Comparison of ENCODE assay signal across 9 mouse cellular contexts in the genomic region with DNA sequence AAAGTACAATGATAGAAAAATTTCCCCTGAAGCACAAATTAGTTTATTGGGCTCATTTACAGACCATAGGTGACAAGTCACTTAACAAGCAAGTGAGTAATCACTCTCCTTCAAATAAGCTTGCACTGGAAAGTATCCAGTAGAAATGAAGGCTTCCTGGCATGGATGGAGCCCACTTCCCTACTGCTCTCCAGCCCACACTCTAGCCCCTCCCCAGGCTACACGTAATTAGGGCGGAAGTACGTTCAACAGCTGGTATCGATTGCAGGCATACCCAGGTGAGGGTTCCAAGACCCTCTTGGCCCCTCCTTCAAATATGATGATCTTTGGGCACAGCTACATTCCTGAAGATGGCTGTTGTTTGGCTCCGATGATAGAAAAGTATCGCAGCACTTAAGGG. TPM values are rescaled to one million over a fixed set of nuclear protein-coding genes. Genes with fewer than 3 reads are reported as not detected.
DNase-seq lines count a peak whose midpoint lies in the region; ATAC-seq and TF ChIP-seq lines count a peak whose summit lies in the region.
"Had no signal": no experiment of that assay in that cellular context is flagged by ENCODE, and none has a peak within 500 bp of the region (broad histone marks: within the 10 kb centered on the region; RNA-seq: fewer than 3 reads in every experiment).

No protein-coding gene starts in this region.

- peak overlapping the region; percentile 84; the same call in 1 of the 2 replicates for H3K4me3 ChIP-seq in heart, embryonic 11.5 days (ENCODE audit: low read depth, low read length)
- peak overlapping the region; percentile 91; the same call in 1 of the 2 replicates for H3K4me3 ChIP-seq in forebrain, embryonic 13.5 days
- no peak overlapping the region for H3K4me3 ChIP-seq in liver, postnatal 0 days (ENCODE audit: low read depth, low read length)

- H3K27me3 ChIP-seq in heart, embryonic 11.5 days (ENCODE audit: control insufficient read depth, insufficient read depth, low read length) = no peaks in the 10 kb centered on the region
- 0 out of 2 replicates have a peak, but pooled peaks cover 3% of the 10 kb centered on the region for H3K27me3 ChIP-seq in forebrain, embryonic 13.5 days
- H3K27me3 ChIP-seq in liver, postnatal 0 days (ENCODE audit: insufficient read depth, low read length) = no peaks in the 10 kb centered on the region

- H3K9ac ChIP-seq in heart, embryonic 11.5 days (ENCODE audit: low read depth, low read length) = no peak overlapping the region
- no peak overlapping the region for H3K9ac ChIP-seq in forebrain, embryonic 13.5 days
- no peak overlapping the region for H3K9ac ChIP-seq in liver, postnatal 0 days (replicated peaks)

- TF ChIP-seq CTCF in liver, postnatal 0 days (IDR thresholded peaks at IDR 0.05; ENCODE audit: low read depth) = no peak

- peaks cover 12% of the 10 kb centered on the region for H3K4me1 ChIP-seq in heart, embryonic 11.5 days (ENCODE audit: control insufficient read depth, insufficient read depth, low read length)
- H3K4me1 ChIP-seq in forebrain, embryonic 13.5 days = peaks cover 31% of the 10 kb centered on the region
- H3K4me1 ChIP-seq in liver, postnatal 0 days (ENCODE audit: insufficient read depth) = peaks cover 24% of the 10 kb centered on the region

- DNase-seq in heart, postnatal 25 days (ENCODE audit: low spot score) = no peak
- peak; percentile 32 for DNase-seq in CD4-positive helper T cell, adult 2 months (ENCODE audit: low read depth, low spot score)
- no peak for DNase-seq in liver, postnatal 0 days
- DNase-seq in gastrocnemius, adult 8-10 months (ENCODE audit: low spot score in 2 of 2) = no peak
- DNase-seq in right cerebral cortex, adult 2 months (ENCODE audit: low spot score in 2 of 2) = no peak
- no peak for DNase-seq in ovary, postnatal 36 days (ENCODE audit: low spot score)
- DNase-seq: thymus, postnatal 25 days had no signal

- H3K9me3 ChIP-seq in heart, embryonic 11.5 days (replicated peaks; ENCODE audit: control insufficient read depth, low read length) = no peaks in the 10 kb centered on the region
- H3K9me3 ChIP-seq in forebrain, embryonic 13.5 days (replicated peaks) = no peaks in the 10 kb centered on the region
- no peaks in the 10 kb centered on the region for H3K9me3 ChIP-seq in liver, postnatal 0 days (ENCODE audit: low read length)

- no peaks in the 10 kb centered on the region for H3K36me3 ChIP-seq in heart, embryonic 11.5 days (ENCODE audit: control insufficient read depth, insufficient read depth, low read length)
- H3K36me3 ChIP-seq in forebrain, embryonic 13.5 days (ENCODE audit: poor library complexity, severe bottlenecking) = no peaks in the 10 kb centered on the region
- H3K36me3 ChIP-seq in liver, postnatal 0 days (replicated peaks; ENCODE audit: insufficient read depth, low read length) = no peaks in the 10 kb centered on the region

- peak overlapping the region; percentile 86 for H3K4me2 ChIP-seq in heart, embryonic 11.5 days
- H3K4me2 ChIP-seq in forebrain, embryonic 13.5 days = peak overlapping the region; percentile 84; the same call in 1 of the 2 replicates
- 0 out of 2 replicates have a peak overlapping the region, but pooled peaks have one; percentile 82 for H3K4me2 ChIP-seq in liver, postnatal 0 days (ENCODE audit: low read depth, low read length)

- 66% methylated on average over 6 of the region's 6 CpGs for WGBS in heart, embryonic 11.5 days (ENCODE audit: insufficient replicate concordance)
- WGBS in forebrain, embryonic 13.5 days = 73% methylated on average over 6 of the region's 6 CpGs
- 57% methylated on average over 6 of the region's 6 CpGs for WGBS in liver, postnatal 0 days (ENCODE audit: insufficient replicate concordance)

- no peak for ATAC-seq in heart, embryonic 11.5 days (replicated peaks; ENCODE audit: insufficient number of reproducible peaks, low FRiP score, low TSS enrichment)
- ATAC-seq in forebrain, embryonic 13.5 days = no peak
- ATAC-seq in liver, postnatal 0 days = no peak

- no peak for TF ChIP-seq EP300 in liver, postnatal 0 days (IDR thresholded peaks at IDR 0.05; ENCODE audit: low read depth)

- intact Hi-C loops in heart, postnatal 25 days (cut with DNase I) = loop anchor here (5.0 kb wide), 2 partner anchors 82 to 83 kb away; partner anchors contain the start of genes Ap1g1 and Pkd1l3

- H3K27ac ChIP-seq in heart, embryonic 11.5 days (ENCODE audit: low read depth, low read length) = no peak overlapping the region
- H3K27ac ChIP-seq in forebrain, embryonic 13.5 days = no peak overlapping the region
- H3K27ac ChIP-seq in liver, postnatal 0 days (ENCODE audit: low read depth) = no peak overlapping the region

RNA-seq across cellular contexts. Expression of gene Ist1, which starts 1.1 kb away (rescaled TPM):
- polyA plus RNA-seq in heart, embryonic 11.5 days (2014; fragmentation: Nextera tagmentation; extraction: Ambion mirVana) = 89.6 and 106 TPM in 2 replicates
- total RNA-seq in heart, postnatal 25 days (2021) = 10 to 100 TPM; 36.7 to 45.7 TPM
- 165 and 177 TPM in 2 replicates for polyA plus RNA-seq in forebrain, embryonic 13.5 days (2015; fragmentation: Nextera tagmentation; extraction: Ambion mirVana)
- 36.1 and 38.3 TPM in 2 replicates for polyA plus RNA-seq in liver, postnatal 0 days (2015; fragmentation: Nextera tagmentation; extraction: Ambion mirVana)
- total RNA-seq in gastrocnemius, adult 8-10 months (2022) = 10 to 100 TPM; 24.8 to 31.4 (median 29.5) TPM

RNA-seq across cellular contexts. Expression of gene Zfp821, which starts 11.2 kb away (rescaled TPM):
- polyA plus RNA-seq in heart, embryonic 11.5 days (2014; fragmentation: Nextera tagmentation; extraction: Ambion mirVana) = 17.0 and 19.6 TPM in 2 replicates
- total RNA-seq in heart, postnatal 25 days (2021) = 1 to 10 TPM; 6.1 to 7.3 TPM
- polyA plus RNA-seq in forebrain, embryonic 13.5 days (2015; fragmentation: Nextera tagmentation; extraction: Ambion mirVana) = 71.3 and 73.1 TPM in 2 replicates
- 3.1 and 3.7 TPM in 2 replicates for polyA plus RNA-seq in liver, postnatal 0 days (2015; fragmentation: Nextera tagmentation; extraction: Ambion mirVana)
- 1 to 10 TPM; 4.8 to 6.3 (median 5.5) TPM for total RNA-seq in gastrocnemius, adult 8-10 months (2022)

RNA-seq across cellular contexts. Expression of gene Atxn1l, which starts 43.4 kb away (rescaled TPM):
- 5.4 and 5.5 TPM in 2 replicates for polyA plus RNA-seq in heart, embryonic 11.5 days (2014; fragmentation: Nextera tagmentation; extraction: Ambion mirVana)
- total RNA-seq in heart, postnatal 25 days (2021) = 10 to 100 TPM; 20.1 to 20.5 TPM
- polyA plus RNA-seq in forebrain, embryonic 13.5 days (2015; fragmentation: Nextera tagmentation; extraction: Ambion mirVana) = 4.0 and 4.6 TPM in 2 replicates
- polyA plus RNA-seq in liver, postnatal 0 days (2015; fragmentation: Nextera tagmentation; extraction: Ambion mirVana) = 1.7 and 1.8 TPM in 2 replicates
- total RNA-seq in gastrocnemius, adult 8-10 months (2022) = 10 to 100 TPM; 18.2 to 28.9 (median 24.9) TPM
